Mouse (Mus musculus) forebrain, embryonic 15.5 days (tissue): ENCODE measurements around the gene Tax1bp3. TPM values are rescaled to one million over a fixed set of nuclear protein-coding genes. Genes with fewer than 3 reads are reported as not detected.

Experiments used
- ATAC-seq: fragments of 200-750 bp; cut with Nextera tagmentation; replicated peaks from 2 replicates; pipeline ENCODE4 v1.8.0; 2017; ENCODE audit warnings: mild to moderate bottlenecking, moderate TSS enrichment, moderate library complexity
- H3K27ac ChIP-seq: fragments of 300-500 bp; sonication (generic); replicated peaks from 2 replicates; pipeline ENCODE4 v1.5.1; 2015; ENCODE audit warnings: mild to moderate bottlenecking, inconsistent platforms
- H3K27me3 ChIP-seq: fragments of 300-500 bp; sonication (generic); 2 replicates; pipeline ENCODE4 v1.6.1; 2015; ENCODE audit warnings: inconsistent platforms
- H3K36me3 ChIP-seq: fragments of 300-500 bp; sonication (generic); 2 replicates; pipeline ENCODE4 v1.6.1; 2015; ENCODE audit warnings: mild to moderate bottlenecking, inconsistent platforms
- H3K4me1 ChIP-seq: fragments of 300-500 bp; sonication (generic); 2 replicates; pipeline ENCODE4 v1.6.1; 2015; ENCODE audit warnings: inconsistent platforms
- H3K4me2 ChIP-seq: fragments of 300-500 bp; sonication (generic); replicated peaks from 2 replicates; pipeline ENCODE4 v1.6.1; 2015; ENCODE audit warnings: mild to moderate bottlenecking, inconsistent platforms
- H3K4me3 ChIP-seq: fragments of 300-500 bp; sonication (generic); 2 replicates; pipeline ENCODE4 v1.5.1; 2015; ENCODE audit warnings: mild to moderate bottlenecking, inconsistent platforms
- H3K9ac ChIP-seq: fragments of 300-500 bp; sonication (generic); replicated peaks from 2 replicates; pipeline ENCODE4 v1.6.1; 2015; ENCODE audit warnings: mild to moderate bottlenecking, inconsistent platforms
- H3K9me3 ChIP-seq: fragments of 300-500 bp; sonication (generic); 2 replicates; pipeline ENCODE4 v1.6.1; 2016; ENCODE audit warnings: inconsistent platforms
- WGBS: fragments of 180-500 bp; shearing (Covaris S2); methylation state at CpG from one replicate; pipeline ENCODE4 v1.1.7; 2015; ENCODE audit warnings: mixed read lengths; 5-methylcytosine and 5-hydroxymethylcytosine counted together
- polyA plus RNA-seq: library from polyadenylated mRNA; unstranded; fragments of >200 nt; fragmentation: Nextera tagmentation; extraction: Ambion mirVana; gene quantifications from 2 replicates; pipeline ENCODE4 v1.2.1, GENCODE M21; 2015

The Tax1bp3 gene
- 172 and 173 TPM in 2 replicates for polyA plus RNA-seq

GRCm38 (mm10) chr11:73176608-73177508 is at the start of gene Tax1bp3, which contains the start of gene Emc6:
Tax1bp3 (plus strand) TSS chr11:73177083.
Emc6 (minus strand) TSS chr11:73177037.
- peak; percentile 98 for ATAC-seq
- Histone ChIP-seq H3K27me3 (no peaks in the 10 kb centered on the region), H3K4me2 (peak within 1 kb of the TSS; percentile 62), H3K27ac (peak within 1 kb of the TSS; percentile 86), H3K4me3 (peak within 1 kb of the TSS; percentile 69), H3K9me3 (no peaks in the 10 kb centered on the region), H3K4me1 (peaks cover 34% of the 10 kb centered on the region), H3K36me3 (peaks cover 8% of the 10 kb centered on the region; the same call in 1 of the 2 replicates), H3K9ac (peak within 1 kb of the TSS; percentile 82)
- 0% methylated on average over 74 of the region's 81 CpGs for WGBS

- Histone ChIP-seq H3K4me2 (no peak overlapping the region), H3K27ac (no peak overlapping the region), H3K4me3 (no peak overlapping the region), H3K27me3 (no peaks in the 10 kb centered on the region), H3K9ac (no peak overlapping the region), H3K36me3 (no peaks in the 10 kb centered on the region), H3K9me3 (no peaks in the 10 kb centered on the region), H3K4me1 (peaks cover 4% of the 10 kb centered on the region)
- no peak for ATAC-seq
- WGBS: 81% methylated on average over 7 of the region's 7 CpGs
Observed at GRCm38 (mm10) chr11:73131020-73131419, 45.9 kb upstream of the Tax1bp3 start.

- no peak overlapping the region for H3K27ac ChIP-seq
- H3K4me1 ChIP-seq: peaks cover 22% of the 10 kb centered on the region
- no peak overlapping the region for H3K9ac ChIP-seq
- no peak for ATAC-seq
- H3K36me3 ChIP-seq: no peaks in the 10 kb centered on the region
- H3K27me3 ChIP-seq: no peaks in the 10 kb centered on the region
- WGBS: 98% methylated on average over 6 of the region's 6 CpGs
- H3K9me3 ChIP-seq: no peaks in the 10 kb centered on the region
- H3K4me2 ChIP-seq: no peak overlapping the region
- H3K4me3 ChIP-seq: no peak overlapping the region
Observed at GRCm38 (mm10) chr11:73132999-73133398, 43.9 kb upstream of the Tax1bp3 start.

- no peaks in the 10 kb centered on the region for H3K9me3 ChIP-seq
- H3K27me3 ChIP-seq: no peaks in the 10 kb centered on the region
- H3K9ac ChIP-seq: no peak overlapping the region; the same call in 1 of the 2 replicates
- H3K4me1 ChIP-seq: peaks cover 26% of the 10 kb centered on the region
- H3K27ac ChIP-seq: no peak overlapping the region
- no peak overlapping the region for H3K4me2 ChIP-seq
- WGBS: 93% methylated on average over 5 of the region's 5 CpGs
- ATAC-seq: no peak
- H3K36me3 ChIP-seq: no peaks in the 10 kb centered on the region
- H3K4me3 ChIP-seq: no peak overlapping the region
Observed at GRCm38 (mm10) chr11:73134222-73134621, 42.7 kb upstream of the Tax1bp3 start.

GRCm38 (mm10) chr11:73136587-73136986 is 40.3 kb upstream of the Tax1bp3 start:
- Histone ChIP-seq H3K4me1 (peaks cover 26% of the 10 kb centered on the region), H3K9me3 (no peaks in the 10 kb centered on the region), H3K4me2 (peak overlapping the region; percentile 90), H3K9ac (no peak overlapping the region), H3K4me3 (peak overlapping the region; percentile 89), H3K27me3 (no peaks in the 10 kb centered on the region), H3K36me3 (no peaks in the 10 kb centered on the region), H3K27ac (no peak overlapping the region)
- 87% methylated on average over 6 of the region's 6 CpGs for WGBS
- ATAC-seq: no peak

GRCm38 (mm10) chr11:73137116-73137515 is 39.8 kb upstream of the Tax1bp3 start:
- H3K4me2 ChIP-seq: peak overlapping the region; percentile 90
- H3K4me3 ChIP-seq: peak overlapping the region; percentile 89
- no peaks in the 10 kb centered on the region for H3K27me3 ChIP-seq
- H3K9me3 ChIP-seq: no peaks in the 10 kb centered on the region
- peaks cover 26% of the 10 kb centered on the region for H3K4me1 ChIP-seq
- H3K36me3 ChIP-seq: no peaks in the 10 kb centered on the region
- H3K9ac ChIP-seq: peak overlapping the region; percentile 62; the same call in 1 of the 2 replicates
- ATAC-seq: no peak
- 32% methylated on average over 11 of the region's 11 CpGs for WGBS
- no peak overlapping the region for H3K27ac ChIP-seq

- H3K4me1 ChIP-seq: peaks cover 26% of the 10 kb centered on the region
- H3K4me3 ChIP-seq: peak within 1 kb of the TSS; percentile 89
- H3K9me3 ChIP-seq: no peaks in the 10 kb centered on the region
- H3K36me3 ChIP-seq: no peaks in the 10 kb centered on the region
- H3K27ac ChIP-seq: no peak within 1 kb of the TSS
- no peaks in the 10 kb centered on the region for H3K27me3 ChIP-seq
- WGBS: under 1% methylated on average over 83 of the region's 84 CpGs
- peak within 1 kb of the TSS; percentile 62 for H3K9ac ChIP-seq
- peak within 1 kb of the TSS; percentile 90 for H3K4me2 ChIP-seq
- ATAC-seq: peak; percentile 97
Observed at GRCm38 (mm10) chr11:73137591-73138501, 39.0 kb upstream of the Tax1bp3 start, which contains the start of gene Haspin. Haspin (minus strand) TSS chr11:73138294.

GRCm38 (mm10) chr11:73144261-73144681 is 32.6 kb upstream of the Tax1bp3 start:
- 68% methylated on average over 1 of the region's 1 CpGs for WGBS

GRCm38 (mm10) chr11:73146026-73146974 is 30.6 kb upstream of the Tax1bp3 start:
- Histone ChIP-seq H3K4me2 (no peak overlapping the region), H3K36me3 (no peaks in the 10 kb centered on the region), H3K27me3 (no peaks in the 10 kb centered on the region), H3K4me3 (no peak overlapping the region), H3K27ac (no peak overlapping the region), H3K9ac (no peak overlapping the region), H3K4me1 (no peaks in the 10 kb centered on the region), H3K9me3 (no peaks in the 10 kb centered on the region)
- WGBS: 55% methylated on average over 11 of the region's 11 CpGs
- ATAC-seq: no peak

More at GRCm38 (mm10) chr11:73144261-73144681, 32.6 kb upstream of the Tax1bp3 start:
- no peak overlapping the region for H3K27ac ChIP-seq
- no peaks in the 10 kb centered on the region for H3K36me3 ChIP-seq
- no peak overlapping the region for H3K9ac ChIP-seq
- no peak overlapping the region for H3K4me2 ChIP-seq
- H3K9me3 ChIP-seq: no peaks in the 10 kb centered on the region
- no peaks in the 10 kb centered on the region for H3K4me1 ChIP-seq
- no peak for ATAC-seq
- H3K4me3 ChIP-seq: no peak overlapping the region
- H3K27me3 ChIP-seq: no peaks in the 10 kb centered on the region

GRCm38 (mm10) chr11:73146975-73147365 is 29.9 kb upstream of the Tax1bp3 start:
- WGBS: 54% methylated on average over 7 of the region's 7 CpGs
- H3K9ac ChIP-seq: no peak overlapping the region
- no peaks in the 10 kb centered on the region for H3K4me1 ChIP-seq
- no peak overlapping the region for H3K4me2 ChIP-seq
- H3K27ac ChIP-seq: no peak overlapping the region
- ATAC-seq: no peak
- H3K9me3 ChIP-seq: no peaks in the 10 kb centered on the region
- no peak overlapping the region for H3K4me3 ChIP-seq
- no peaks in the 10 kb centered on the region for H3K36me3 ChIP-seq
- no peaks in the 10 kb centered on the region for H3K27me3 ChIP-seq

GRCm38 (mm10) chr11:73148209-73148608 is 28.7 kb upstream of the Tax1bp3 start:
- WGBS: 68% methylated on average over 9 of the region's 9 CpGs
- ATAC-seq: no peak
- Histone ChIP-seq H3K4me2 (no peak overlapping the region), H3K27ac (no peak overlapping the region), H3K9me3 (no peaks in the 10 kb centered on the region), H3K36me3 (no peaks in the 10 kb centered on the region), H3K9ac (no peak overlapping the region), H3K4me3 (no peak overlapping the region), H3K27me3 (no peaks in the 10 kb centered on the region), H3K4me1 (no peaks in the 10 kb centered on the region)
